Mouse (Mus musculus): ENCODE results near the gene Cbfa2t2.

Cbfa2t2 gene

GRCm38 (mm10) chr2:154436458-154437190, at the start of gene Cbfa2t2:
TSS of gene Cbfa2t2 (plus strand) at chr2:154436481.
- peak; percentile 58 for ATAC-seq (ENCODE audit: low TSS enrichment)

DNA sequence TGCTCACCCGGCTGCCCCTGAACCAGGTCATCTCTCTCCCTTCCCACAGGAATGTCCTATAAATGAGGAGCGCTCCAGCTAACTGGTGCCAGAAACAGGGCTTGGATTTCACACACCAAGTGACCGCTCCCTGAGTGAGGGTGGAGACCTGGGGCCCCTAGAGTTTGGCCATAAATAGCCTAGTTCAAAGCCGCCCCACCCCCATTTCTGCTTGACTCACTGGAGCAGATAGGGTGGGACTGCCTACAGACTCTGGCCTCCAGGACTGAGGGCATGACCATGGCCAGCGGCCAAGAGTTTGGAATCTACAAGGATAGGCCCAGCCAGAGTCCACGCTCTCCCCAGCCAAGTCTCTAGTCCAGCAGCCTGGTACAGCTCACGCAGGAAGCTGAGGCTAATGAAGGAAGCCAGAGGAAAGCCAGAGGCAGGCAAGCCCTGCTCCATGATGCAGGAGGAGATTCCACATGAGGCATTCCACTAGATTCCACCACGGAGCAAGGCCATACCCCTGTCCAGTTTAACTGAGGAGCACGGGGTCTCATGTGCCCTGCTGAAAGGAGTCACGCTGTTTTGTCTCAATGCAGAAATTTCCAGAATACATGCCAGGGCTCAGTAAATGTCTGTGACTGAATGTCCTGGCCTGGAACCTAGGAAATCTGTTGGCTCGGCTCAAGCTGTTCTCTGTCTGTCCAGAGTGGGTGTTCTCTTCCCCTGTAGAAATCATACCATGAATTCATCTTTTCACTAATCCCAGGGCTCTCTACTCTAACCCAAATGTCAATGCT, 45.9 kb upstream of the Cbfa2t2 start:
- ATAC-seq (ENCODE audit: low TSS enrichment), result peak; percentile 31; the same call in 1 of the 2 replicates

GRCm38 (mm10) chr2:154394602-154395001, 41.7 kb upstream of the Cbfa2t2 start:
- ATAC-seq (ENCODE audit: low TSS enrichment), result no peak

DNA sequence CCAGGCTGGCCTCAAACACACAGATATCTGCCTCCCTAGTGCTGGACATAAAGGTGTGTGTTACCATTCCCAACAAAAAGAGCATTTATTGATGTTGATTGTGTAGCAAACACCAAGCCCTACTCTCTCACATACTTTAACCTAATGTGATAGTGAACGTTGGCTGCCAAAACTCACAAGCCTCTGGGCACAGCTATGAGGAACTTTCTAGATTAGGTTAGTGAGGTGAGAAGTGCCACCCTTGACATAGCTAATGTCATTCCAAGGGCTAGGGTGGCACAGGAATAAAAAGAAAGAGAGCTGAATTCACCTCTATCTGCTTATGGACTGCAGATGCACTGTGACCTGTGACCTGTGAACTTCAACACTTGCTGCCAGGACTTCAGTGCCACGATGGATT, 39.8 kb upstream of the Cbfa2t2 start:
- ATAC-seq (ENCODE audit: low TSS enrichment), result no peak

DNA sequence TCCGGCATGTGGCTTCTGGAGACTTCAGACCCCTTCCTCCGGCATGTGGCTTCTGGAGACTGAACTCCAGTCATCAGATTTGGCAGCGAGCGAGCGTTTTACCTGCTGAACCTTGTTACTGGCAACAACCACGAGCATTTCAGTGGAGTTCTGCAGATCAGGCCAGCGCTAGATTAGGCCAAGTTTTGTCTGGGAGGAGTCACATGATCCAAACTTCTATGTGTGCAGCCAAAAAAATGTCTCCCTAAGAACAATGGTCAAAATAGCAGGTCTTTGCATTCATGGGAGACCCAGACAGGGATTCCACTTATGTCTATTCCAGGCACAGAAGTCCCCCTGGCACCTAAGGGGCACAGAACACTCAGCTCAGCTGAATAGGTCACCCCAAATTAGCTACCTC, 38.0 kb upstream of the Cbfa2t2 start:
- no peak for ATAC-seq (ENCODE audit: low TSS enrichment)

DNA sequence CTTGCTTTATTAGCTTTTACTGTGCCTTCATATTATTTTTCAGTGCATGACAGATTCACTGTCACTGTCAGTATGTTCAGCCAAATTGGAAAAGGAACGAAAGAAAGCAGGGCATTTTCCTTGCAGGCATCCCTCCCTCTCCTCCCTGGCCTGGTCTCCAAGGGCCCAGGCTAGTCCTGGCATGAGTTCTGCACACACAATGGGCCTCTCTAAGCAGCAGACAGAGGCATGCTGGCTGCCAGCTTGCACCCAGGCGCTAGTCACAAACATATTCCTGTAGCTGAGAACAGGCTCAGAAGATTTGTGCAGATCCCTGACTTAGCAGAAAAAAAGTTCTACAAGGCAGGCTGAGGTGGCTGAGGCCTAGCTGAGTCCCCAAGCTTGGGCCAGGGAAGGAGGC, 37.0 kb upstream of the Cbfa2t2 start:
- peak; percentile 69; the same call in 1 of the 2 replicates for ATAC-seq (ENCODE audit: low TSS enrichment)

DNA sequence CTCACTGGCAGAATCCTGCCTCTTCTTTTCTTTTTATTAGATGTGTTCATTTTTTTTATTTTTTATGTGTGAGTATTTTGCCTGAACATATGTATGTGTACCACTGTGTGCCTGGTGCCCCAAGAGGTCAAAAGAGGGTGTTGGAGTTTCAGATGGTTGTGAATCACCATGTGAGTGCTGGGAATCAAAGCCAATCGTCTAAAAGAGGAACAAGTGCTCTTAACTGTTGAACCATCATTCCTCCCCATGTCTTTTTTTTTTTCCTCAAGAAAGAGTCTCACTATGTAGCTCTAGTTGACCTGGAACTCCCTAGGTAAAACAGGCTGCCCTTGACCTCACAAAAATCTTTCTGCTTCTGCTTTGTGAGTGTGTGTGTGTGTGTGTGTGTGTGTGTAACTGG, 34.3 kb upstream of the Cbfa2t2 start:
- no peak for ATAC-seq (ENCODE audit: low TSS enrichment)

- no peak for ATAC-seq (ENCODE audit: low TSS enrichment)
Measured at GRCm38 (mm10) chr2:154402811-154403210, 33.5 kb upstream of the Cbfa2t2 start.

DNA sequence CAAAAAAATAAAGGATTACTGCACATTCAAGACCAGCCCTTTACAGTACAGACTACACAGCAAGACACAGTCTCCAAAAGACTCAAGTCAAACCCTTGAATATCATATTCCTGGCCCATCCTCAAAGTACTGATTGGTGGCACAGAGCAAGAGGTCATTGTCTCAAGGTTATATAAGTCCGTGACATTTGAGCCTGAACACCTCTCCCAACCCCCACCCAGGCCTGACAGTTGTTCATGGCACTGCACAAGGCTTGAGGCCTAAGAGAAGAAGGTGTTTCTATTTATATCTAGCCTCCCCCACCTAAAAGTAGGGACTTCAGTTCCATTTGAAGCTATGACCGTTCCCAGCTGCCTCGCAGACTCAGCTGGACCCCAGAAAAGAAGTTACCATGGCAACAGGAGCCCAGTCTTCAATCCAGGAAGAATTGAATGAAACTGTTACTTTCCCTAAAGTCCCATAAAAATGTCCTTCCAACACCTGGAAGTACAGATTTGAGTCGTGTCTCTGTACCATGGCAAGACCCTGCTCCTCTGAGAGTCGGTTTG, 30.8 kb upstream of the Cbfa2t2 start:
- ATAC-seq (ENCODE audit: low TSS enrichment), result no peak

GRCm38 (mm10) chr2:154407063-154407642, 29.1 kb upstream of the Cbfa2t2 start:
- no peak for ATAC-seq (ENCODE audit: low TSS enrichment)

GRCm38 (mm10) chr2:154407643-154408445, 28.4 kb upstream of the Cbfa2t2 start, which contains the start of gene Snta1:
TSS of gene Snta1 (minus strand) at chr2:154408099.
- ATAC-seq (ENCODE audit: low TSS enrichment), result peak; percentile 51

GRCm38 (mm10) chr2:154410355-154410754, 25.9 kb upstream of the Cbfa2t2 start:
- ATAC-seq (ENCODE audit: low TSS enrichment), result peak; percentile 68

- ATAC-seq (ENCODE audit: low TSS enrichment), result peak; percentile 31; the same call in 1 of the 2 replicates
Measured at GRCm38 (mm10) chr2:154412018-154412666, 24.1 kb upstream of the Cbfa2t2 start.

DNA sequence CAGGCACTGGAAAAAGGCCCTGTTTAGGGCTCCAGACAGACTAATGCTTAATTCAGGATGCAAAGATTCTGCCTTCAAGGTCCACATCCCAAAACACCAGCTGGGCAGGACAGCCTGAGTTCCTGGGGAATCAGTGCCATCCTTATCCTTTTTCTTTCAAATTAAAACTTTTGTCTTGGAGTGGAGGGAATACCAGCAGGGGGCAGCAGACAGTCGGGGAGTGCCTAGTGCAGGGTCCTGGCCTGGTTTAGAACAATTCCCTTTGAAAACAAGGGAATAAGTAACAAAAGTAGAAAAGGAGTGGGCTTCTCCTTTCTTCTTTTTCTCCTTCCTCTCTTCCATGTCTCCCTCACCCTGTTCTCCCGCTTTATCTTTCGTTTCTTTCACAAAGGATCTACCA, 19.2 kb upstream of the Cbfa2t2 start:
- peak; percentile 38; the same call in 1 of the 2 replicates for ATAC-seq (ENCODE audit: low TSS enrichment)

DNA sequence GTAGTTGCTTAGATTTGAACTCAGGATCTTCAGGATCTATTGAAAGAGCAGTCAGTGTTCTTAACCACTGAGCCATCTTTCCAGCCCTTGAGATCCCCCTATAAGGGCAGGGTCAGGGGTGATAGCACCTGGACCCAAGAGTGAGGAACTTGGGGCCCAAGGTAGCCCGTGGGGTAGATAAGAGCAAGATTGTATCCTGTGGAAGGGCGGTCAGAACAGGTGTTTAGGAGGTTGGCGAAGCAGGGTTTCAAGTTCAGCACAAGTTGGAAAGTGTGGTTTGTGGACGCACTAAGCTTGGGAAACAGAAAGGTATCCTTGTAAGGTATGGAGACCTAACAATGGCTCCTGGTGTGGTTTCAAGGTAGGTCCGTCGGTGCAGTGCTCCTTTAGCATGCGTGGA, 18.3 kb upstream of the Cbfa2t2 start:
- ATAC-seq (ENCODE audit: low TSS enrichment), result no peak

GRCm38 (mm10) chr2:154419631-154420515, 16.4 kb upstream of the Cbfa2t2 start:
- no peak for ATAC-seq (ENCODE audit: low TSS enrichment)

- no peak for ATAC-seq (ENCODE audit: low TSS enrichment)
Measured at GRCm38 (mm10) chr2:154420942-154421731, 15.1 kb upstream of the Cbfa2t2 start.

DNA sequence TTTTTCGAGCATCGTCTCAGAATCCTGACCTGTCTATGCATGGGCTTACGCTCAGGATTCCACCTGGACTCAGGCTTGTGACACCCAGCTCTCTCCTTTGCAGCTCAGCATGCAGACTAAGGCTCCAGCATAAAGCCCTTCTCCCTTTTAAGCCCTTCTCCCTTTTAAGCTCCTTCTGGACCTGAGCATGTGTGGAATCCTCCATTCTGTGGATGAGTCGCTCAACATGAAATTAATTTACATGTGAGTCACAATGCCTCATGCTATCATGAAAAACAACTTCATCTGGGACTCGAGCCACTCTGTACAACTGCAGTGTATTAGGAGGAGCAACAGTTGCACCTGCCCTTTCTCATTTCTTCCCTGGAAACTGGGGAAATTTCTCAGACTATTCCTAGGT, 14.1 kb upstream of the Cbfa2t2 start:
- ATAC-seq (ENCODE audit: low TSS enrichment), result no peak

- no peak for ATAC-seq (ENCODE audit: low TSS enrichment)
Measured at GRCm38 (mm10) chr2:154423548-154423947, 12.7 kb upstream of the Cbfa2t2 start.

Data from frontal cortex, adult (tissue).